Mouse (Mus musculus): ENCODE data around the gene Adgrg6.

Adgrg6 gene

DNA sequence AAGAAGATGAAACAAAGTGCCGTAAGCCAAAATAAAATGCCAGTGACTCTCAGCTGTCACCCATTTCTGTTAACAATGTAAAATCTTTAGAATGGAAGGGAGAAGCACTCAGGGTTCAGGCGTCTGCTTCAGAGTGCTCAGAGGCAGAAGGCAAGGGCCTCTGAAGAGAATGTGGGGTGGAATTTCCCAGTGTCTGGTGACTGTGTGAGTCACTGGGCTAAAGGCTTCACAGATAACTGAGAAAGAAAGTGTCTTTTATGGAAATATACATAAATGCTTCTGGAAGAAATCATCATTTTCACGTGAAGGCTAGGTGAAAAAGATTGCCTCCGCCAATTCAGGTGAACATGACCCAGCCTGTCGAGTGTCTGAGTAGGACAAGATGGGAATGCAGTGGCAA lies 159.9 kb downstream of the Adgrg6 start:
- DNase-seq: no peak

DNA sequence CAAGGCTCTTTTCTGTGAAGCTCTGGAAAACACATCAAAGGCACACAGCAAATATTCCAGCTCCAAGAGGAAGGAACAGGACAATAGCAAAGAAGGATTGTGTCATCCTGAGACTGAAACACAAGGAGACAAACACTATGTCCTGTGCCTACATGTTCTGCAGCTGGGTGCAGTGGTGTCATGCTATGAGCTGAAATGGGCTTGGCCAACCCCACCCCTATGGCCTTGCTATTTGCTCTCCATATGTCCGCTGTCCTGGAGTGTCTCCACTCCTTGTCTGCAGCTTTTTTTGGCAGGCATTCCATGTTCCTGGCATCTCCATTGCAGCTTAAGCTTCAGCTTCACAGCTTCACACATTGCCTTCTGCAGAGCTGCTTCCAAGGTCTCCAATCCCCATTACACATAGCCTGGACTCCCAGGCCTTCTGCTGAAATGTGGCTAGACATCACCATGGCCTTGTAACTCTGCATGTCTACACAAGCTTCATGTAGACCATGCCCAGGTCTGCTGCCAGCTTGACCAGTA lies 180.3 kb downstream of the Adgrg6 start:
- DNase-seq: peak; percentile 39 to 56

DNA sequence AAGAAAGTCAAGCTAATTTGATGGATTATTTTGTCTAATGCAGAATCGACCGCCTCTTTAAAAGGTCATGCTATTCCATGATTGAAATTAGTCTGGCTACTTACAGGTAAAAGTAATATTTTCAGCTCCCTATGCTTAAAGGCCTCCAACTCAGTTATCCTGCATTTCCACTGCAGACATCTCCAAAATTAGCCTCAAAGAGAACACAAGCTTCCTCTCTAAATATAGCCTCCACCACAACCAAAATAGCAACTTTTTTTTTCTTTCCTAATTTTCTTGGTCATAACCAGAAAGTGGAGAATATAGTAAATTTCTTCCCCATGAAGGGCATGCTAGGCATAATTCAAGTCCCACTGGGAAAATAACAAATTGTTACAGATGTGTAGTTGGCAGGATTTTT lies 182.2 kb downstream of the Adgrg6 start:
- no peak for DNase-seq

DNA sequence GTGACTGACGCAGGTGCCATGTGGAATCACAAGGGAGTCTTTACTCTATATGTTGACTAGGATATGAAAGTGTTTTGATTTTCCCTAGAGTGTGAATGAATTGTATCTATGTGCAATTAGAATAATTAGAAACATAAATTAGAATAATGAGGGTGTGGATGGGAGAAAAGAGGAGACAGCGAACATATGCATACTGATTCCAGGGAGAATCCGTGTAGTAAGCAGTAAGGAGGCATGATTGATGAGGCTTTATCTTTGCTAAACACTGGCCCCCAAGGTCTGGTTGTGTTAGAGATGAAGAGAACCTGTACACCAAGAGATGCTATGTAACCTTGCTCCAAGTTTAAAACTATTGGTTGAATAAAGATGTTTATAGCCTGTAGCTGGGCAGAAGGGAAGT lies 187.2 kb downstream of the Adgrg6 start:
- no peak for DNase-seq
